Mouse (Mus musculus): ENCODE data around the gene Gm8020.
"Not testable (repeated sequence)": the region's sequence is repeated elsewhere in the genome, so short reads cannot be mapped to it uniquely, and the experiment has no call there.

The Gm8020 gene

DNA sequence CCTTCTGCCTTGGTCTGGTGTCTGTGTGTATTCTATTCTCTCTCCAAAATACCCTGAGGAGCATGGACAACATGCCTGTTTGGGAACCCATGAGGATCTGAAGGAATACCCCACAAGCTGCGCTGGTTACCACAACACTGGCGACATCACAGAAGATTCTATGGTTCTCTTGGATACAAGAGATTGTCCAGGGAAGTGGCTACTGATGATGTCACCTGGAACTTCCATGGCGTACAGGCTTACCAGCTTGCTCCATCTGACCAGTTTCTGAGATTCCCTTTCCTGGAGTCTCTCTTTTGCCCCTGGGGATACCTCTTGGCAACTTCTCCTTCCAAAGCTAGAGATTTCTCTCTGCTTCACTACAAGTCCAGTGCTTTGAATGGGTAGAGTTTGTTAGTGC, at the start of gene Gm8020:
Gene Gm8020, minus strand, starts transcription at position 101 of the 400 bp plus-strand sequence.
- not testable (repeated sequence) for DNase-seq (ENCODE audit: low spot score in 2 of 2)

DNA sequence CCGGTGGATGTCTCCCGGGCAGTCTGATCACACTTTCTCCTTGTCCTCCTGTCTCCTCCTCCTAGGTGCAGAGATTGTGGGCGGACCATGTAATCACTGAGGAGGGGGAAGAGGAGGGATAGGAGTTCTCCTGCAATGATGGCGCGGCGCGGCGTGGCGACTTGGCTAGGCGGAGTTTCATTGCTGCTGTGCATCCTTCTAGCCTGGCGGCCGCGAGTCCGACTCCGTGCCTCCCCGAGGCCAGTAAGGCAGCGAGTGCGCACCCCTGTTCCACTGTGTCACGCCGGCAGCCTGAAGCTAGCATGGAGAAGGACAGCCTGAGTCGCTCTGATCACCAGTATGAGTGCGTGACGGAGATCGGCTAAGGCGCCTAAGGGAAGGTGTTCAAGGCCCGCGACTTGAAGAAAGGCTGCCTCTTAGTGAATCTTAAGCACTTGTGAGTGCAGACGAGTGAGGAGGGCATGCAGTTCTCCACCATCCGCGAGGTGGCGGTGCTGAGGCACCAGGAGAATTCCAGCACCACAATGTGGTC, 41.1 kb upstream of the Gm8020 start:
- DNase-seq (ENCODE audit: low spot score in 2 of 2), result not testable (repeated sequence)

DNA sequence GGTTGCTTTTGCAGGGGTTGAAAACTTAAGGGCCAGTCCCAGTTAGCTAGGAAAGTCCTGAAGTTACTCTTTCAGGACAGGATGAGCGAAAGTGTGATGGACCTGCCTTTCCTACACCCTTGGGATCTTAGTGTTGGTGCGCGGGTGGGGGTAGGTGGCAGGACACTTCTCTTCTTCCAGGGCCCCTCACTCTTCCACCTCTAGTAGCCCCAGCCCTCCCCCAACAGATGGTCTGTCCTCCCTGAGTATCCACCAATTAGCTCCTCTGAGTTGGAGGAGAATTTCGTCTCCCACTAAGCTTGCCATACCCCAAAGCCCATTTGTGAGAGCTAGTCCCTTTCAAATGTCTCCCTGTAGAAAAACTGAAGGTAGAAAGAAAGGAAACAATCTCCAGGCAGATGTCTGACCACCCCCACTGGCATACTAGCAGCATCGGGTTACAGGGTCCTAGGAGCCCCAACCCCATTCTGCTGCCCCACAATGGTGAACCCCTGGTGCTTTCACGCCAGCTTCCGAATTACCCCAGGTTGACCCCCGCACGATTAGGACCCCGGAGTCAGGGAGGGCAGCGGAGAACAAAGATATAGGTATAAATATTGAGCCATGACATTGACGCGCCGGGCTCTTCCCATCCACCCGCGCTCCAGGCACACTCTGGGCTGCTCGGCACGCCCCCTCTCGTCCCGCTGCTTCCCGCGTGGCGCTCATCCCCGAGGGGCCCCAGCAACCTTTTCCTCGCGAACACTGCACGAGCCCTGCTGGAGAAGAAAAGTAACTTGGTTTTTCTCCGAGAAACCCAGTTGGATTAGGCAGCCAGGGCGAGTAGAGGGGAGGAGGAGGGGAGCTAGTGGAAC, 40.4 kb upstream of the Gm8020 start:
- DNase-seq (ENCODE audit: low spot score in 2 of 2), result not testable (repeated sequence)

DNA sequence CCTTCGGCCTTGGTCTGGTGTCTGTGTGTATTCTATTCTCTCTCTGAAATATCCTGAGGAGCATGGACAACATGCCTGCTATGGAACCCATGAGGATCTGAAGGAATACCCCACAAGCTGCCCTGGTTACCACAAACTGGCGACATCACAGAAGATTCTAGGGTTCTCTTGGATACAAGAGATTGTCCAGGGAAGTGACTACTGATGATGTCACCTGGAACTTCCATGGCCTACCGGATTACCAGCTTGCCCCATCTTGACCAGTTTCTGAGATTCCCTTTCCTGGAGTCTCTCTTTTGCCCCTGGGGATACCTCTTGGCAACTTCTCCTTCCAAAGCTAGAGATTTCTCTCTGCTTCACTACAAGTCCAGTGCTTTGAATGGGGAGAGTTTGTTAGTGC, 22.0 kb upstream of the Gm8020 start, which contains the start of gene Gm8024:
Gene Gm8024, minus strand, starts transcription at position 101 of the 400 bp plus-strand sequence.
- DNase-seq (ENCODE audit: low spot score in 2 of 2), result not testable (repeated sequence)

DNA sequence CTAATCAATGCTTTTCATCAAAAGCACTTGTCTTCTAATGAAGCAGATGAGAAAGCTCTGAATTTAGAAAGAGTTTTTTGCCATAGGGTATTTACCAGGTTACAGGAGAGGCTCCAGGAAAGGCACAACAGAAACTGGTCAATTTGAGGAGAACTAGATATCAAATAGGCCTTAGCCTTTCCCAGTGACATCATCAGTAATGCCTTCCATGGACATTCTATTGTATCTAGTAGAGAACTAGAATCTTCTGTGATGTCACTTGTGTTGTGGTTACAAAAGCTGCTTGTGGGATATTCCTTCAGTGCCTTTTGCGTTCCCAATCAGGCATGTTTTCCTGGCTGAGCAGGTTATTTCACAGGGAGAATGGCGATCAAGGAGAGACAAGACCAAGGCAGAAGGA, 38.6 kb downstream of the Gm8020 start, which contains the start of gene Gm8011:
Gene Gm8011, plus strand, starts transcription at position 301 of the 400 bp plus-strand sequence.
- not testable (repeated sequence) for DNase-seq (ENCODE audit: low spot score in 2 of 2)
